Mouse (Mus musculus): ENCODE measurements around the gene Extl1.

Gene Extl1

DNA sequence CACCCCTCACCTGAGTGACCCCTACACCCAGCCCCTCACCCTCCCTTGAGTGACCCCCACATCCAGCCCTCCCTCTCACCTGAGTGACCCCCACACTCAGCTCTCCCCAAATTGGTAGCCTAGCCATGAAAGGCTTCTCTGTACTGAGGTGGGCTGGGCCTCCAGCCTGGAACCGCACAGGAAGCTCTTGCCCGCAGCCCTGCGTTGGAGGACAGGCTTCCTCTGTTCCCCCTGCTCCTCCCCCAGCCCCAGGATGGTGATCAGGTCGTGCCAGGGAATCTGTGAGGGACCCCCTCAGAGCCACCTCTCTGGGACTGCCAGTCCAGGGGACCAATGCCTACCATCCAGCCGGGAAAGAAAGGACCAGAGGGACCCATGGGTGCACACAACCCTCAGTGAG, 18.4 kb downstream of the Extl1 start:
- no peak for TF ChIP-seq GATA4 (IDR thresholded peaks at IDR 0.05; ENCODE audit: insufficient replicate concordance, low read length)

DNA sequence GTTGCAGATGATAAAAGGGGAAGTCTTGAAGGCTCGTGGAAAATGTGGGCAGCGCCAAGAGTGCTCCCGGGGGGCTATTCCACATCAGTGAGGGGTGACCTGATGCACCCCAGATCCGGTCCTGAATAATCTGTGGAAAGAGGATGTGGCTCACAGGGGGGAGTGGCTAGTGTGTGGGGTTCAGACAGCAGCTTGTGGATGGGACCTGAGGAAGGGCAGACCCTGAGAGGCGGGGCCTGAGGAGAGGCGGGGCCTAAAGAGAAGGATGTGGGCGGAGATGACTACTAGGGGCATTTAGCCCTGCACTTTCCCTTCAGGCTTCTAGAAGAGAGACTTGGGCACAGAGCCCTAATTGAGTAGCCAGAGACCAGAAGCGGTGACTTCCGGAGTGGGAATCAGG, 21.1 kb downstream of the Extl1 start:
- no peak for TF ChIP-seq GATA4 (IDR thresholded peaks at IDR 0.05; ENCODE audit: insufficient replicate concordance, low read length)

DNA sequence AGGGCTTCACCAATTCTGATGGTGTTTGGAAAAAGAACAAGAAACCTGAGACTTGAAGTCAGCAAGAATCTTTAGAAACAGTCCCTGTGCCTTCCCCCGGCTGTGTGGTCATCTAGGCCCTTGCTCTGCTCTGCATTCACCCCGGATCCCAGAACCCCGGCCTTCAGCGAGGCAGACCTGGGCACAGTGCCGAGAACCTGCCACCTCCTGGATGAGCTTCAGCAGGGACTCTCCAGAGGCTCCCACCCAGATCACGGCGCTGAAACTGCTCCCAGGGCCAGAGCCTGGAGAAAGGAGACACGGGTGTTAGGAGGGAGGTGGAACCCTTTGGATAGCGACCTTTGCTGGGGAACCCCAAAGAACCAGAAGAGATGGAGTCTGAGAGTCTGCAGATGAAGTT, 21.5 kb downstream of the Extl1 start:
- TF ChIP-seq GATA4 (IDR thresholded peaks at IDR 0.05; ENCODE audit: insufficient replicate concordance, low read length) = no peak

DNA sequence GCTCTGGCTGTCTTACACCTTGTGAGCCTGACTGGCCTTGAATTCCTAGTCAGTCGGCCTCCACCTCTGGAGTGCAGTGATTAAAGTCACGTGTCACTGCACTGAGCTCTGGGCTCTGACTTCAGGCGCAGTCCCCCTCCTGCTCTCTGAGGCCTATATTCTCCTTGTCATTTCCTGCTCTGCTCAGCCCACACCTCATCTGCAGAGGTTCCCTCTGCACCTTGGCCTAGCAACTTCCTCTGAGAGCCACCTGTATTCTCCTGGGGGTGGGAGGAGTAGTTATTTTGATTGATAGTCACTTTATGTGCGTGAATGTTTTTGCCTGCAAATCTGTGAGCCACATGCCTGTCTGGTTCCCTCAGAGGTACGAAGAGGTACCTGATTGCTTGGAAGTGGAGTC, 22.4 kb downstream of the Extl1 start:
- TF ChIP-seq GATA4 (IDR thresholded peaks at IDR 0.05; ENCODE audit: insufficient replicate concordance, low read length) = no peak

DNA sequence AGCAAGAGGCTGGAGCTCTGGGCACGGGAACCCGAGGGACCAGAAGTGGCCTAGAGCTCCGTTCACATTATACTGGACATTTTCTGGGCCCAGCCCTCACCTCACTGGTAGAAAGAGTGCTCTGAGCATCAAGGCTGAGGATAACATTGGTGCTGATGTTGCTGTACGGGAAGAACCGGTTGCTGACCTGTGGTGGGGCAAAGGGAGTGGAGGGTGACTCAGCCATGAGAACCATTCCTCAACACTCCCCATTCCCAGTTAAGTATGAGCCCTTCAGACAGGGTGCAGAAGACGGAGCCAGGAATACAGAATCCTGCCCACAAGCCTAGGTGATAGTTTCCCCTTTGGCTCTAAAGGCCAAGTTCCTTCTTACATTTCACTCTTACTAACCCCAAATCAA, 24.0 kb downstream of the Extl1 start:
- TF ChIP-seq GATA4 (IDR thresholded peaks at IDR 0.05; ENCODE audit: insufficient replicate concordance, low read length) = no peak

DNA sequence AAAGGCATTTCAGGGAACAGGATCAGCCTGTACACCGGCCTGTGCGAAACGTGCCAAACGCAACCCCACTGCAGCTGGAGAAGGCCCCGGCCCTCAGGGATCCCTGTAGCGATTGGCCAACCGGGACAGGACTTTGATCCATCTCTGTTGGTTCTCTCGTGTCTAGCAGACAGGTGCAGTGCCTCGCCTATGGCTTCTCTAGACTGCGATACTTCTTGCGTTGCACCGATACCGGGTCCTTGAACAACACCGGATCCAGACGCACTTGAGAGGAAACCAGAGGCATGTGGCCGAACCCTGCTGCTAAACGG, 26.2 kb downstream of the Extl1 start:
- TF ChIP-seq GATA4 (IDR thresholded peaks at IDR 0.05; ENCODE audit: insufficient replicate concordance, low read length) = no peak

DNA sequence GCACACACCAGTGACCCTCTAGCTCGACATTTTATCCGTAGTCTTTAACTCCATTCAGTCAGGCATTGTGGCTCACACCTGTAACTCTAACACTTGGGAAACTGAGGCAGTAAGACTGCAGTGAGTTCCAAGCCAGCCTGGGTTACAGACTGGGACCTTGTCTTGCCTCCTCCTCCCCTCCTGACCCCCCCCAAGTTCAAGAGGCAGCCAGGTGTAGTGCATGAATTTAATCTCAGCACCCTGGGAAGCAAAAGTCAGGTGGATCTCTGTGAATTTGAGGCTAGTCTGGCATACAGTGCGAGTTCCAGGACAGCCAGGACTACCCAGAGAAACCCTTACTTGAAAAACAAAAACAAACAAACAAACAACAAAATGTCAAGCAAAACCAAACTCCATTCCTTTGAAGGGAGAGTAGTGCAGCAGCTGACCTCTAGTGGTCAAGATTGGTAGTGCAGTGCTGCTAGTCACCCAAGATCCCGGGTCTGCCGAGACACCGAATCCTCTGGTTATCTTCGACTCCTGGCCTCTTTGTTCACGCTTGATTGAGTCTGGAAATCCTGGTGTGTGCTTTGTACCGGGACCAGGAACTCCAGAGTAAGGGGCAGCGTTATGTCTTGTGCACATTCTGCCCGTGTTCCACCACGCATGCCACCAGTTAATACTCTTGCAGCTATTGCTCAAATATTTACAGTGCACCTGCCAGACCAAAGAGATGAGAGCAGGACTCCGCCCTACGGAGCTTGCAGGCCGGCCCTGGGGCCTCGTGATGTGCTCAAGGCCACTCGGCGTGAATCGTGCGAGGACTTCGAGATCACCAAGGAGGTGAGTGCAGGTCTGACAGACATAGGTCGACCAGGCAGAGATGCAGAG, 26.8 kb downstream of the Extl1 start:
- TF ChIP-seq GATA4 (IDR thresholded peaks at IDR 0.05; ENCODE audit: insufficient replicate concordance, low read length) = no peak

DNA sequence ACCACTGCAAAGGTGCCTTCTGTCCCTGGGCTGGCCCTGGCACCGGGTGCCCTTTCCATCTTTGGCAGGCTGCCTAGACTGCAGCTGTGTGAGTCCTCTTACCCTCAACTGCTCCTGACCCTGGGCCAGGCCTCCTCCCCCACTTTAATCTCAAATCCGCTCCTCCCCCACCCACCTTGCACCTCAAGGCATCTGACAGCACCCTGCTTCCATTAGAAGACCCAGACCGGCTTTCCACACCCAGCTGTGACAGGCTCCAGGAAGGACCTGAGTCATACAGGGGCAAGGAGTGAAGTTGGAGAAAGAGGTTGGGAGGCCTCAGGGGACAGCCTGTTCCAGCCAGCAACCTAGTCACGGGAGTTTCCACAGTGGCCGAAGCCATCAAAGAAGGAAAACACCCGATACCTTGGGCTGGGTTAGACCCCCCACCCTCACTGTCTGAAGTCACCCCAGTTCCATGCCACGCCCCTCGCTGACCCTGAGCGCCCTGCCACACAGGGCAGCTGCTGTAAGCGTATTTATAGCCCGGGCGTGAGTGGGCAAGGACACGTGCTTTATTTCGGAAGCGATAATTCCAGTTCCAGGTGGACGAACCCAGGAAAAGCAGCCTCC, 27.7 kb downstream of the Extl1 start:
- no peak for TF ChIP-seq GATA4 (IDR thresholded peaks at IDR 0.05; ENCODE audit: insufficient replicate concordance, low read length)

DNA sequence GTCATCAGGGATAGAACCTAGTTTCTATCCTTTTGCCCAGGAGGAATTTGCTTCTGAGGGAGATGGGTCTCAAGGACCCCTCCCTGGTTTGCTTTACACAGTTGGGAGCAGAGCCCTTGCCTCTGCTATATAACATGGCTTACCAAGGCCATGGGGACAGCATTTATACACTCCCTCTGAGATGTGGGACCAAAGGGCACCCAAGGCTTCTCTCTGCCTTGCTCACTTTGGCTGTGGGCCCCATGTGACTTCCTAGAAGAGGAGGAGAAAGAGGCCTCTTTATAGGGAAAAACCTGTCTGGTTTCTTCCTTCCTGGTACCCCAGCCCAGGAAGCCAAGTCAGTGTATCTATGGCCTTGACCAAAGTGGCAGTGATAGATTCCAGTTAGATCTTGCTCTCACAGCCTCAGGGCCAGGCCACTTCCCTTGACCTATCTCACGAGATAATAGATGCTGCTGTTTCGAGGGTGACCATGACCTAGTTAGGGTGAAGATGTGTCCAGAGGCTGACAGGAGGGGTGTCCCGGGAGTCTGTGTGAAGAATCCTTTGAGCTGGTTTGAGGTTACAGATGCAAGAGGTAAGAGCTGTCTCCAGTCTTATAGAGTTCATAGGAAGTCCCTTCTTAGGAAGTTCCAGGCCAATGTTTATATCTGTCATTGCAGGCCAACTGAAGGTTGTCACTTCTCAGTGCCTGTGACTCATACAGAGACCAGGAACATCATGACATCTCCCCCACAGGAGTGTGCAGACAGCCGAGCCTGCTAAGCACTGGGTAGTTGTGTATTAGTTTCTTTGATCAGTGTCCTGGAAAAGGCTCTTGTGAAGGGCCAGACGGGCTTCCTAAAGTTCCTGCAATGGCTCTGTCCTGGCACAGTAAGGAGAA, 29.9 kb downstream of the Extl1 start:
- no peak for TF ChIP-seq GATA4 (IDR thresholded peaks at IDR 0.05; ENCODE audit: insufficient replicate concordance, low read length)

DNA sequence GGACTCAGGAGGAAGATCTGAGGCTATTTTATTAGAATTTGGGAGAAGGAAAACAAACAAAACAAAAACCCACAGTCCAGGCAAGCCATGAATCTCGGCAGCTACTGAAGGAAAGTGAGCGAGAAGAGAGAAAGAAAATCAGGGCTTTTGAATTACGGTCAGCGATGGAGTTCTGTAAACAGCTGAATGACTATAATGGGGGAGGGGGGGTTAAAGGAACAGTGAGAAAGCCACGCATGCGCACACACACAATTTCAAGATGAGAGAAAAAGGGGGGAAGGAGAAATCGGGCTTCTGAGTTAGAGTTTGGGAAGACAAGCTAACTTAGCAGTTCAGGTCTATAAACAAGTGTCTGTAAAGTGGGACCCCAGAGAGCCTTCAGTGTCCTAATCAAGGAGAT, 30.7 kb downstream of the Extl1 start:
- no peak for TF ChIP-seq GATA4 (IDR thresholded peaks at IDR 0.05; ENCODE audit: insufficient replicate concordance, low read length)

DNA sequence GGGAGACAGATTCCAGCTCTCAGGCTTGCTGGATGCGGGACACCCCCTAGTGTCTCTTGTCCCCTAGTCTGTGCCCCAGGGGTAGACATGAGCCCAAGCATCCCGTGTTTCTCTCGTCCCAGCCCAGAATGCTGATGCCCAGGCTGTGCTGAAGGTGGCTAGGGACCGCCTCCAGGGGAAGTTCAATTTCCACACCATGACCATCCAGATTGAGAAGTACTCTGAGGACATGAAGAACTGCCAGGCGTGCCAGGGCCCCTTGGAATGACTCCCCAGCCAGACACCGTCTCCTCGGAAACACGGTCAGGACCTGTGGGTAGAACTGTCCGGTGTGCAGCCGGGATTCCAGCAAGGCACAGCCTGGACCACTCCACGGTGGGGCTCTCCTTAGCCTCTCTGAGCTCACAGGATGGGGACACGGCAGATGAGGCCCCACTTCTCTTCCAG, 31.4 kb downstream of the Extl1 start:
- TF ChIP-seq GATA4 (IDR thresholded peaks at IDR 0.05; ENCODE audit: insufficient replicate concordance, low read length) = no peak

DNA sequence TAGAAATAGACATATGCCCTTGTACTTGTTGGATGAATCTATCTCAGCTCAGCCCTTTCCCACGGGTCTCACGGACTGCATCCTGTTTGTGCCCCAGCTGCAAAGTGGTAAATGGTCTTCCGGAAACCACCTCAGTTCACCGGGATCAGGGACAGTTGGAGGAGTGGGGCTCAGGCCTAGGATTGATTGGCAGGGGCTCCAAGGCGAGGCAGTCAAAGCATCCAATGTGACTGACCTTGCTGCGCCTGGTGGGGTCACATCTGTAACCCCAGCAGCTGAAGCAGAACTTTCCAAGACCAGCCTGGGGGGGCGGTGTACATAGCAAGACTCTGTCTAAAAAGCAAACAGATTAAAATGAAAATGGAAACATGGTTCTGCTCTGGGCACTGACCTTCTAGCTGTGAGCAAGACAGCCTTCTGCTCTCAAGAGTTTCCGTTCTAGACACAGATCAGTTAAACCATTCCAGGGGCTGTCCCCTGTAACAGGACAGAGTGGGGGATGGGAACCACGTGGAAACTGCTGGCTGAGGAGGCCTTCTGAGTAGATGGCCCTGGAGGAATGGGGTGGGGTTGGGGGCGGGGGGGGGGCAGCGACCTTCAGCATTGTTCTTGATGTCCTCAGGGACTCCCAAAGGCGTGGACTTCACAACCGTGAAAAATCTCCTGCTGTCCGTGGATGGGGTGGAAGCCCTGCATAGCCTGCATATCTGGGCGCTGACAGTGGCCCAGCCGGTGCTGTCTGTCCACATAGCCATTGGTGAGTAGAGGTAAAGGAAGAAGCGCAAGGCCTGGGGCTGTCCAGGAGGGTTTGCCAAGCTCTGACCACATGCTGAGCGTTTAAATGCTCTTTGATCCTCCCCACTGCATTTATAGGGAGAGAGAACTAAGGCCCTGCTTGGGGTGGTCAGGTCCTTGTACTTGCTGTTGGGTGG, 32.1 kb downstream of the Extl1 start:
- no peak for TF ChIP-seq GATA4 (IDR thresholded peaks at IDR 0.05; ENCODE audit: insufficient replicate concordance, low read length)

DNA sequence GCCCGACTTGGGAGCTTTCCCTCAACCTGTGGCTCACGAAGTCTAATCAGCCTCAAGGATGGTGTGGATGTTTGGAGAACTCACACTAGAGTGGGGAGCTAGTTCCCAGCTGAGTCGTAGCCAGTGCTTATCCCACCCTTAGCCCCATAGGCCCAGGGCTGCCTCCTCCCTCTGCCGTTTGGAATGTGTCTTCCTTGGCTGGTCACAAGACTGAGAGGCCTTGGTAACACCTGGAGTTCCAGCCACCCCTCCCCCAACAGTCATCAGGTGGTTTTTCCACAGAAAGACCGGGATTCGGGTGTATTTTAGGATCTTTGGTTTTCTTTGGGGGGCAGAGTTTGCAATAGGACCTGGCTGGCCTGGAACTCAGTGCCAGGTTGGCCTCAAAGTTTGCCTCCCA, 33.0 kb downstream of the Extl1 start:
- no peak for TF ChIP-seq GATA4 (IDR thresholded peaks at IDR 0.05; ENCODE audit: insufficient replicate concordance, low read length)

DNA sequence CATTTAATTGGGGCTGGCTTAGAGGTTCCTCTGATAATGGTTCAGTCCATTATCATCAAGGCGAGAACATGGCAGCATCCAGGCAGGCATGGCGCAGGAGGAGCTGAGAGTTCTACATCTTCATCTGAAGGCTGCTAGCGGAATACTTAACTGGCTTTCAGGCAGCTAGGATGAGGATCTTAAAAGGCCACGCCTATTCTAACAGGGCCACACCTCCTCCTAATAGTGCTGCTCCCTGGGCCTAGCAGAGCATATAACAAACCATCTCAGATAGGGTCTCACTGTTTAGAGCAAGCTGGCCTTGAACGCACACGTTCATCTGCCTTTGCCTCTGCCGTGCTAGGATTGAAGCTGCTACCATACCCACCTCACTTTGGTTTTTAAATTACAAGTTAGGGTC, 33.8 kb downstream of the Extl1 start:
- no peak for TF ChIP-seq GATA4 (IDR thresholded peaks at IDR 0.05; ENCODE audit: insufficient replicate concordance, low read length)

DNA sequence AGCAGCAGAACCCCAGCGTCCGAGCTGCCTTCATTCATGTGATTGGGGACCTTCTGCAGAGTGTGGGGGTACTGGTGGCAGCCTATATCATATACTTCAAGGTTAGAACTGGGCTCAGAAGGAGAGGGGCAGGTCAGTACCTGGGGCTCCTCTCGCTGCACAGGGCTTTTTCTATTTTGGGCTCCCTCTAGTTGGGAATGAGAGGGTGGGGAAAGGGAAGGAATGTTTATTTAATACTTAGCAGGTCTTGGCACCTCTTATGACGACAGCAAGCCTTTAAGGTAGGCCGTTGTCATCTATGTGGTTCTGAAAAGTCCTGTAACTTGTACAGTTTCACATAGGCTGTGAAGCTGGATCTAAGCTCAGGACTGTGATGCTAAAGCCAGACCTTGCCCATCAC, 35.1 kb downstream of the Extl1 start:
- TF ChIP-seq GATA4 (IDR thresholded peaks at IDR 0.05; ENCODE audit: insufficient replicate concordance, low read length) = no peak

Measured in liver, adult (tissue).